Mouse (Mus musculus) ES-Bruce4 (cell line): ENCODE measurements around the gene Slc6a4.

Experiments
- CTCF ChIP-seq: IDR thresholded peaks from one replicate; pipeline ENCODE4 v1.8.1; 2011; ENCODE audit warnings: low read depth, low read length
- EP300 ChIP-seq: IDR thresholded peaks from 2 replicates; pipeline ENCODE4 v1.6.1; 2011; ENCODE audit warnings: low read depth, low read length; ENCODE audit not compliant: insufficient read depth
- POLR2A ChIP-seq: IDR thresholded peaks from one replicate; pipeline ENCODE4 v1.8.1; 2011; ENCODE audit warnings: low read length; ENCODE audit not compliant: insufficient read depth

GRCm38 (mm10) chr11:77010762-77011475 is 12.5 kb downstream of the Slc6a4 start:
- no peak for TF ChIP-seq POLR2A
- TF ChIP-seq CTCF: no peak
- no peak for TF ChIP-seq EP300
